Mouse (Mus musculus) layer of hippocampus, postnatal 14 days (tissue): ENCODE data around the gene Otoa. TPM values are rescaled to one million over a fixed set of nuclear protein-coding genes. Genes with fewer than 3 reads are reported as not detected.
A peak's percentile ranks its signal among the peaks of the same experiment; 100 is the strongest.

Experiments used
- DNase-seq, 2 experiments: peaks; one replicate each; pipeline ENCODE4 v3.0.0; 2021 to 2022; ENCODE audit warnings: low spot score in 2 of 2, mixed read lengths in 1 of 2
- total RNA-seq, 2 experiments: library from RNA; stranded (reverse); gene quantifications; 2 replicates each; pipeline ENCODE4 v1.2.3; 2021

The Otoa gene
- total RNA-seq, 2 experiments from 2014 or later, result 1.2 to 2.8 TPM

DNA sequence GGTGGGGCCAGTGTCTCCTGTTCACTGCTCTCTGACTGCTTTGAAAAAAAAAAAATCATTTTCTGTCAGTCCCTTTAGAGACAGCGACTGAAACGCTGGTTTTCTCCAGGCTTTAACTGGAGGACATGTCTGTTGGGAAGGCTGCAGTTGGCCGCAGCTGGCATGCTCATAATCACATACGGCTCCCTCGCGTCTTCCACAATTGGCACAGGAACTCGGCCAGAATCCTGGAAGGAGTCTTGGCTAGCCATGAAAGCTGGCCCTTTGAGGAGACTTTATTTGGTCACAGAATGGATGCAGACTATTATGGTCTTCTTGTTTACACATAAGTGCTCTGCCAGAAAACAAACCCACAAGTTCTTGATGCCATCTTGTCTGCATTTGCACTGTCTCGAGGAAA is 117.5 kb downstream of the Otoa start:
- peak in 1 of 2 experiments; percentile 60 for DNase-seq

DNA sequence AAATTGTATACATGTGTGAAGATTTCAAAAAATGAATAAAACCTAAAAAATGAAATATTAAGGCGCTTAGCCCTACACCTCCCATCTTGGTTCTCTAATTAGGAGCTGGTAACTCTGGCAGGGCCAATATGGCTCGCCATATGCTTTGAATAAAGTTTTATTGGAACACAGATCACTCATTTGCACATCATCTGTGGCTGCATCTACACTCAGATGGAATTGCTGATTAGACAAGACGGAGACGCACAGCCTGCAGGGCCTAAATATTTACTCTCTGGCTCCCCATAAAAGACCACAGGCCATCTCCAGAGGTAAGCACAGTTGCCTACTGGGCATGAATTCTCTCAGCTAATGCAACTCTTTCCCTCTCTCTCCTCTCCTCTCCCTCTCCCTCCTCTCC is 130.4 kb downstream of the Otoa start:
- DNase-seq, result peak in 1 of 2 experiments; percentile 47

Other genes starting within 250 kb of the Otoa start
- 10 to 100 TPM; 35.5 to 38.1 TPM for gene Eef2k, start 238.8 kb upstream of the Otoa start, total RNA-seq
- gene Polr3e, start 163.9 kb upstream of the Otoa start, total RNA-seq, result 10 to 100 TPM; 26.7 to 27.6 TPM
- gene Cdr2, start 99.3 kb upstream of the Otoa start, total RNA-seq, result 1 to 10 TPM; 3.8 to 4.3 TPM
- under 1 TPM; 0.60 to 0.72 TPM for gene Mfsd13b, start 99.1 kb upstream of the Otoa start, total RNA-seq
- 10 to 100 TPM; 70.7 to 74.3 TPM for gene Mettl9, start 47.2 kb upstream of the Otoa start, total RNA-seq
- under 1 TPM in 1 of 2 experiments, not detected in 1; 0.35 TPM for gene Igsf6, start 7.1 kb upstream of the Otoa start, total RNA-seq